Mouse (Mus musculus): ENCODE data around the gene C5ar2.
"Not testable (repeated sequence)": the region's sequence is repeated elsewhere in the genome, so short reads cannot be mapped to it uniquely, and the experiment has no call there.

C5ar2 gene

GRCm38 (mm10) chr7:16244067-16244466, at the start of gene C5ar2:
TSS of gene C5ar2 (minus strand) at chr7:16244154.
- DNase-seq (ENCODE audit: low spot score in 2 of 2) = no peak

GRCm38 (mm10) chr7:16287791-16288190, 43.8 kb upstream of the C5ar2 start:
- no peak for DNase-seq (ENCODE audit: low spot score in 2 of 2)

- no peak for DNase-seq (ENCODE audit: low spot score in 2 of 2)
Measured at GRCm38 (mm10) chr7:16287016-16287415, 43.1 kb upstream of the C5ar2 start.

- peak; percentile 97 to 99 for DNase-seq (ENCODE audit: low spot score in 2 of 2)
Measured at GRCm38 (mm10) chr7:16286026-16286961, 42.3 kb upstream of the C5ar2 start, which contains the start of gene Ccdc9. TSS of gene Ccdc9 (minus strand) at chr7:16286795.

GRCm38 (mm10) chr7:16285450-16286025, 41.6 kb upstream of the C5ar2 start:
- DNase-seq (ENCODE audit: low spot score in 2 of 2) = peak in 1 of 2 experiments; percentile 39

GRCm38 (mm10) chr7:16284904-16285303, 41.0 kb upstream of the C5ar2 start:
- no peak for DNase-seq (ENCODE audit: low spot score in 2 of 2)

GRCm38 (mm10) chr7:16284001-16284400, 40.0 kb upstream of the C5ar2 start:
- no peak for DNase-seq (ENCODE audit: low spot score in 2 of 2)

- DNase-seq (ENCODE audit: low spot score in 2 of 2) = no peak
Measured at GRCm38 (mm10) chr7:16282334-16282733, 38.4 kb upstream of the C5ar2 start.

GRCm38 (mm10) chr7:16280721-16281120, 36.8 kb upstream of the C5ar2 start:
- no peak for DNase-seq (ENCODE audit: low spot score in 2 of 2)

- DNase-seq (ENCODE audit: low spot score in 2 of 2) = no peak
Measured at GRCm38 (mm10) chr7:16274922-16275890, 31.3 kb upstream of the C5ar2 start.

- no peak for DNase-seq (ENCODE audit: low spot score in 2 of 2)
Measured at GRCm38 (mm10) chr7:16273766-16274140, 29.8 kb upstream of the C5ar2 start.

- DNase-seq (ENCODE audit: low spot score in 2 of 2) = peak; percentile 51 to 79
Measured at GRCm38 (mm10) chr7:16273081-16273765, 29.3 kb upstream of the C5ar2 start, which contains the start of gene Inafm1. TSS of gene Inafm1 (minus strand) at chr7:16273617.

- peak in 1 of 2 experiments; percentile 69 for DNase-seq (ENCODE audit: low spot score in 2 of 2)
Measured at GRCm38 (mm10) chr7:16272681-16273080, 28.7 kb upstream of the C5ar2 start.

GRCm38 (mm10) chr7:16271139-16271538, 27.2 kb upstream of the C5ar2 start:
- DNase-seq (ENCODE audit: low spot score in 2 of 2) = no peak

- not testable (repeated sequence) for DNase-seq (ENCODE audit: low spot score in 2 of 2)
Measured at GRCm38 (mm10) chr7:16266593-16266992, 22.6 kb upstream of the C5ar2 start.

- DNase-seq (ENCODE audit: low spot score in 2 of 2) = no peak
Measured at GRCm38 (mm10) chr7:16265856-16266255, 21.9 kb upstream of the C5ar2 start.

- no peak for DNase-seq (ENCODE audit: low spot score in 2 of 2)
Measured at GRCm38 (mm10) chr7:16263843-16264242, 19.9 kb upstream of the C5ar2 start.

GRCm38 (mm10) chr7:16263015-16263787, 19.2 kb upstream of the C5ar2 start:
- peak in 1 of 2 experiments; percentile 77 for DNase-seq (ENCODE audit: low spot score in 2 of 2)

- no peak for DNase-seq (ENCODE audit: low spot score in 2 of 2)
Measured at GRCm38 (mm10) chr7:16261097-16261496, 17.1 kb upstream of the C5ar2 start.

GRCm38 (mm10) chr7:16259110-16259590, 15.2 kb upstream of the C5ar2 start, which contains the start of gene C5ar1:
TSS of gene C5ar1 (minus strand) at chr7:16259540.
- DNase-seq (ENCODE audit: low spot score in 2 of 2) = no peak
